Mouse (Mus musculus) 3134 (cell line): ENCODE measurements at regions not wholly inside any gene's neighbourhood (a gene's known extent, or its start where the extent isn't known, plus 50 kb on each side); places are given as distances from the start of the nearest gene placed in this dataset.
A peak's percentile ranks its signal among the peaks of the same experiment; 100 is the strongest.

Experiments used
- DNase-seq: peaks from one replicate; pipeline ENCODE4 v3.0.0-alpha.2; 2011; ENCODE audit warnings: low spot score; ENCODE audit not compliant: insufficient read length; ENCODE audit errors: extremely low read depth

DNA sequence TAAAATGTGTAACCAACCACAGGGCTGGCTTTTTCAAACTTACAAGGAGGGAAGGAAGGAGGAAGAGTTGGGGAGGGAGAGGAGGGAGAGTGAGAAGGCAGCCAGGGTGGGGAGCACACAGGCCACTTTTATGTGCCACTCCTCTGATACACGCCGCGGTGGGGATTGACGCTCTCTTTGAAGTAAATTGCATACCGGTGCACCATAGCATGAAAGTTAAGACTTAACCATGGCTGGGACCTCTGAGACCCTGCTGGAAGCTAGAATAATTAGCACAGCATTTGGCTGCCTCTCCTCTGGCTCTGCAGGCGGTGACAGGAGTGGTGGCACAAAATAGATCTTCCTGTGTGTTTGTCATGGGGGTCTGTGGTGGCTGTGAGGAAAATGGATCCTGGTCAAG lies 380.7 kb downstream of the H2al1j start:
- DNase-seq, result no peak

DNA sequence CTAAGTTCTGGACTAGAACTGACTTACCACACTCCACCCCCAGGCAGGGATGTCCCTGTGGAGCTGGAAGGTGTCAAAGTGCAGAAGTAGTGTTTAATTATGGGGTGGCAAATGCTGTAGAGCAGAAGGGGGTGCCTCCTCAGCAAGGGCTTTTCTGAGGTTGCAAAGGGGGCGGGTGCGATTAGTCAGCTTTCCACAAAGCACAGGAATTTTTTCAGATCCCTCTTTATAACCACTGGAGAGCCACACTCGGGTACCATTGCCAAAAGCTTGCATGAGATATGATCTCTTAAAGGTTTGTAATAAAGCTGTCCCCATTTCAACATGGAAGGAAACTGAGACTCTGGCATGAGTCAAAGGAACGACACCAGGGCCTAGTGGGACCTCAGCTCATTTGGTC lies 381.7 kb downstream of the H2al1j start:
- DNase-seq, result peak; percentile 15

DNA sequence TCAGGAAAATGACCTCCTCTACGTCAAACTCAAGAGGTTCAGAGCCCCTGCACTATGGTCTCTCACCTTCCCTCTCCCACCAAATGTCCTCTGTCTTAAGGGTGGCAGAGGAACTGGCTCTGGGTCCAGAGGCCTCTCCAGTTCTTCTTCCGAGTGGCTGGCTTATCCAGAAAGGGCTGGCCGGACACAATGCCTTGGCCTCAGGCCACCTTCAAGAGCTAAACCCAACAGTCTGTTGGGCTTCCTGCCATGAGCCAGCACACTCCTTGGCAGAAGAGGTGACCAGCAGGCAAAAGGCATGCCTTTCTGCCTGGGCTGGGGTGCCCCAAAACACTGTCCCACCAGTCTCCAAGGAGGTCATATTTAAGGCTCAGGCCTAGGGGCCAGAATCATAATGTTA lies 385.8 kb downstream of the H2al1j start:
- no peak for DNase-seq

DNA sequence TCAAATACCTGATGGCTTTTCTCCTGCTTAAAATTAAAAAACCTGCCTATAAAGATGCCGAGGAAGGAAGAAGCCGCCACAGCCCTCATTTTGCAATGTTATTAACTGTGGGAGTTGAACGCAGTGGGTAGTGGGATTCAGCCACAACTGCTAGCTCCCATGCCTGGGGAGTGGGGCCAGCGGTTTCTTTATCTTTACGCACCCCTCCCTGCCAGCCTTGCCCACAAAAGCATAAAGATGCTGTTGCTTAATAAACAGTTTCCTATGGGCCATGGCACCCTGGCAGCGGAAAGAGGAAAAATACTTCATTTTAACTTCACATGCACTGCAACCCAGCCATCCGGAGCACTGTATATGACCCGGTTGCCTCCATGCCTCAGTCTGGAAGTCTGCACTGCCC lies 389.2 kb downstream of the H2al1j start:
- DNase-seq, result no peak

DNA sequence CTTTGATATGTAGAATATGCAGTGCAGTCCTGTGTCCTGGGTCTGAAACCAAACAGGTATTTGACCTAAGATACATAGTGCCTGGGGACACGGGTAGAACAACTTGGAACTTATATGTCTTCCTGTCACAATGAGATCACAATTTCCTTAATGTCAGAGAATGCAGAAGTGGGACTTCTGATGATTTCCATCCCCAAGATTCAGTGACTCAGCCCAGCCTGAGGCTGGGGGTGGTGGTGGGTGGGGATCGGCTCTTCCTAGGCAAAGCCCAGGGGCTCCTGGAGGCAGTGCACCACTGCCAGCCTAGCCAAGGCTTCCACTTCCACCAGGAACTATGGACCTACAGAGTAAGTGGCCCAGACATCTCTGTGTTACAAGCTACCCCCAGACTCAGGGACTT lies 391.2 kb downstream of the H2al1j start:
- no peak for DNase-seq

DNA sequence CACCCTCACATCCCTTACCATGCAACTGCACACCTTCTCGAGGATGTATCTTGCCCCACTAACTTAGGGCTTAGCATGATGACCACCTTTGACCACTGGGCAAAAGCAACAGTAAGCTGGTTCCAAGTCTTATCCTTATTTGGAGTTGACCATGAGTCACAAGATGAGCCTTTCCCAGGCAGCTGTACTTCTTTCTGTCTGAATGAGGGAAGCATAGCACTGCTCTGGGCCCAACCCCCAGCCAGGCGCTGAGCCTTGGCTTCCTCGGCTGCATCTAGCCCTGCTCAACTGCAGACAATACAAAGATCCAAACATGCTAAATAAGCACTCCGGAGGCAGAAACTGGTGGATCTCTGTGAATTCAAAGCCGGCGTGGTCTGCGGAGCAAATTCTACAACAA lies 392.9 kb downstream of the H2al1j start:
- no peak for DNase-seq

DNA sequence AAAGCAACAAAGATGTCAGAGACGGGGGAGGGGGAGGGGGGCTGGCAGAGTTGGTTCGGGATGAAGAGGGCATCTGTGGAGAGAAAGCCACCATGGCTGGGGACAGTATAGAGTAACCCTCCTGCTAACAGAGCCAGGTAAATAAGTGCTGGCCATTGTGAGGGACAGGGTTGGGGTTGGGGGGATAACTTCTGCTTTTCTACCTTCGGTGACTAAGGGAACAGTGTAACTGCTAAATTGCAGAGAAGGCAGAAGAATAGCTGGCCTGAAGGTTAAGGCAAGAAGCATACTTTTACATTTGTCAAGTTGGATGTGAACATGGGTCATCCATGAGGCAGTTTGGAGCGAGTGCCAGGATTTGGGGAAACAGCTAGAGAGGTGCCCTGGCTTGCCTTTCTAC lies 395.1 kb downstream of the H2al1j start:
- no peak for DNase-seq

DNA sequence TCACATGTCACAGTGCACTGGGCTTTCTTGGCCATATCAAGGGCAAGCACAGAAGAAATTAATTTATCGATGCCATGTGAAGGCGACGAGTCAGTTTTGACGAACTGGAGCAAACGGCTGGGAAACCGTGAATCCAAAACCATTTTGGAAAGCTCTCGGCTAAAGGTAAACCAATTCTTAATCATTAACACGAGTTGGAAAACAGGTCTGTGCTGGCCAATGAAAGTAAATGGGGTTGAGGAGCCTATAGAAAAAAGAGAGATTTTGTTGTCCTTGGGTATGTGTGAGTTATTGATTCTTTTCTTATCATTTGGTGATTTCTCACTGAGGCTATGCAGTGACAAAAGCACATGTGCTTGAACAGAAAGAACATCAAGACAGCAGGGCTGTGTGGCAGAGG lies 397.1 kb downstream of the H2al1j start:
- no peak for DNase-seq

DNA sequence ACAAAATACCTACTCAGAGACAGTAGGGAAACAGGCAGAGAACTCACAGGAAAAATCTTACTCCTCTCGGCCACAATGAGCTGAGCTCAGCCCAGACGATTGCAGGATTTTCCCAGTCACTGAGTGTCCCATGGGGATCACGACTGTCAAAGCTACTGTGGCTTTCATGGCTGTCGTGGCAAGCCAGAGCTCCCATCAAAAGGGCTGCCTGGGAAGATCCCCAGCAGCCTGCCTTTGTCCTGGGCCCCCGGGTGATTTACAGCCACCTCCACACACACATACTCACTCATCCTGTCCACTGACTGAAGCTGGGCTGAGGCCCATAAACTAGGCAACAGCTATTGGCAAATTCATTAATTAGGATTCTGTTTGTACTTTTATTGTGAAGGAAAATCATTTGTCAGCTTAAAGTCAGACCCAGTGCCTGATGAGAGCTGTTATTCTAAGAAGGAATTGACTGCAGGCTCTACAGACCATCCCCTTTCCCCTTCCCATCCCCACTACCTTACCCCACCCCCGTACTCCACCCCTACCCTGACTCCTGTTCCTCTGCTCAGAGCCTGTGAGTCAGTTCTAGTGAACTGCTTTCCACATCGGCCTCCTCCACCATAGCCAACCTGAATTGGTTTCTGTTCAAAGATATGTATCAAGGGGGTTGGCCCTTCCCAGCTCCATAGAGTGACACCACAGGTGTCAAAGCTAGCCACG lies 399.1 kb downstream of the H2al1j start:
- no peak for DNase-seq

DNA sequence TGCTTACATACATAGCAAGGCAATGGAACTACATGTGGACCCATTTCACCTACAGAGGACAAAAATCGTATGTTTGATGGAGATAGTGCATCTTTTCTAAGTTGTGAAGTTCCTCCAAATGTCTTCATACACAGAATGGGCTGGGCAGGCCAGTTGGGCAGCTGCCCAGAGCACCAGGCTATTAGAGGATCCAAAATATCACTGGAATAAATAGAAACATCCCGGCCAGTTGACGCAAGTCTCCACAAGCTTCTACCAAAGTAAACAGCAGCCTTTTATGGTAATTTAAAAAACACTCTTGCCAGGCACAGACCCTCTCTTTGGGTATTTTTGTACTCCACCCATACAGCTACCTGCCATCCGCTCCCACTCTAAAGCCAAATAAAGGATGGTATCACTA lies 400.9 kb downstream of the H2al1j start:
- no peak for DNase-seq

DNA sequence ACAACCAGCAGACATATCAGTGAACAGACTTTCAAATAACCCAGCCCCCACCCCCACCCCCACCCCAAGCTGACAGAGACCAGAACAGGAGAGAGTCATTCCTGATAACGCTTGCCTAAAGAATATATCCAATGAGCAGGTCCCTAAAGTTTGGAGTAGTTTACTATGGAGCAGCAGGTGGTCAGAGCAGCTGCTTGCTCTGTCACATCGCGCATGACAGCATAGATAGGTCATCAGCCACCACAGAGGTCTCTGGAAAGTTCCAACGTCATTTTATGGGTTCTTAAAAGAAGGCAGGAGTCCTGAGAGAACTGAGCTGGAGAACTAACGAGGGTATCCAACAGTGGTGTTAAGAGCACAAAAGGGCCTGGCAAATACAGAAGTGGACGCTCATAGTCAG lies 402.4 kb downstream of the H2al1j start:
- DNase-seq, result no peak

DNA sequence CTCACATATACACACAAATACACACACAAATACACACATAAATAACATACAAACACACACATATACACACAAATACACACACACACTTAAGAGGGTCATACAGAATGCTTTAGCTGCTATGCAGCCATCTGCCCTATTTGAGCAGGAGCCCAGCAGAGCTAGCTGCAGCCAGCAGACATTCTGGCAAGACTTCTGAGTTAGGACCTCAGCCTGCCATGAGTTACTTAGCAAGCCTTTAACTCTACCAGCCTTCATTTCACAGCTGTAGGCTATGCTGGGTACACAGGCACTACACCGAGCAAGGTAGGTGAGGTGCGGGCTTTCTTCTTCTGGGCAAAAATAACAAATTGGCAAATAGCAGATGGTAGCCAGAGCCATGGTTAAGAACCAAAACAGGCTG lies 404.7 kb downstream of the H2al1j start:
- DNase-seq, result no peak

DNA sequence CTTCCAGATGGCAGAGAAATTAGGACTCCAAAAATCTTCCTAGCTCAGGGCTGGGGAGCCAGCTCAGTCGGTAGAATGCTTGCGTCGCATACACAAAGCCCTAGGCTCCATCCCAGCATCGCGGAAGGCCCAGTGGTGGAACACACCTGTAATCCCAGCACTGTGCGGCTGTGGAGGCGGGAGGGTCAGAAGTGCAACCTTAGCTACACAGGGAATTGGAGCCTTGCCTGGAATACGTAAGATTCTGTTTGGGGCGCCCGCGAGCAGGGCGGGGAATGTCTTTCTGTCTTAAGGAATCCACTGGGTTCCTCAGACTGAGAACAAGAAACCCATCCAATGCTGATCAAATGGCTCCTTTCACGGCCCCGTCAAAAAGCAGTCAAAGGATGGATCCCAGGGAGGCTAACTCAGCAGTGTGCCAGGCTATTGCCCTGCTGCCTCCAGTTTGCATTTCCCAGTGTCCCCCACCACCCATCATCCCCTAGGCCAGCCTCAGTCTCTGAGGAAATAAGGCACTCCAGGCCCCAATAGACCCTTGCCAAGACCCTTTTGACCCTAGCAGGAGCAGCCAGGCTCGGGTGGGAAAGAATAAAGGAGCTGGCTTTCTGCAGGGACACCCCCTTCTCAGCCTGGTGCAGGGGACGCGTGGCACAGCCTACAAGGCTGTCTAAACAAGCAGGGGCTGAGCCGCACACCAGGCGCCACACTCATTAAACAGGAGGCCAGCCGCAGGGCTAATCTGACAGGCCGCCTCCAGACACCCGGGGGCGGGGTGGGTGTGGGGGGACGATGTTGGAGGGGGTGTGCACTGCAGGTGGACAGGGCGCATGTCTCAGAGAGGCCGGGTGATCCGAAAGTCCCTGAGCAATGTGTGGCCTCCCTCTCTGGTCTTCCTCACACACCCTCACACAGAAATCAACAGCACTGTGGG lies 407.1 kb downstream of the H2al1j start:
- no peak for DNase-seq

DNA sequence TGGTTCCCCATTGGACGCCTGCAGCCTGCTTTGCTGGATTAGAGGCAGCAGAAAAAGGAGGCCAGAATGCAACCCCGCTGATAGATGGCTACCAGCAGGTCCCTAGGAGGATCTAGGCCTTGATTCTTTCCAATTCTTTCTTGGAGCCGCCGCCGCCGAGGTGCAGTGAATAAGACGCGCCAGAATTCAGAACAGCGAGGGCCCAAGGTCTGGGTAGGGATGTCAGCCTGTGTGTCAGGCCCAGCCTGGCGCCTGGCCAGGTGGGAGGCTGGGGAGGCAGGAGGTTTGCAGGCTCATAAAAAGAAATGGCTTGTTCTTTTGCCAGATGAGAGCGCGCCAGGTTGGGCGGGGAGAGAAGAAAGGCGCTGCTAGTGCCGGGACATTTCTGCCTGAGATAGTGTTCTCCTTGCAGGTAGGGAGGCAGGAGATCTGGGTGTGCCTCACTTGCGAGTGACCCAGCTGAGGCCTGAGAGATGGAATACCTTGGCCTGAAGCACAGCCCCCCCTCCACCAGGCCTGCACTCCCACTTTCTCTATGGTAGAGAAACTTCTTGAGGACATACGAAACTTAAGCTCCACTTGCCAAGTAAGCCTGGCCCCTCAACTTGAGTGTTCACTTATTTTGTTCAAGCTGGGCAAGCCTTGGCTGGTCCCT lies 408.0 kb downstream of the H2al1j start:
- DNase-seq, result peak; percentile 11

DNA sequence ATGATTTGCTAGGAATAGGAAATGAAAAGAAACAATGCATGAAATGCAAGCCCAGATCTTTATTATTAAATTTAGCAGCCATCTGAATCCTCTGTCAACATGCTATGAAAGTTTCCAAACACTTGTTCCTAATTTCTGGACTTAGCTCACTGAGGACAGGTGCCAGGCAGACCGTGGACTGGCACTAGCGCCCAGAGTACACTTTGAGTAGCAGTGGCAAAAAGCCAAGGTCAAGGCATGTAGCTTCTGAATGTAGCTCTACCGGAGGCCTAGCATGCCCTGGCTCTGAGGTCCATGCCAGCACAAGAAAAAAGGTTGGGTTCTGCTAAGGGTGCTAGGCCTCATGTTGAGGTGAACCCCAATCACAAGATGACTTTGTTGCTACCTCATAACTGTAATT lies 408.9 kb downstream of the H2al1j start:
- no peak for DNase-seq

DNA sequence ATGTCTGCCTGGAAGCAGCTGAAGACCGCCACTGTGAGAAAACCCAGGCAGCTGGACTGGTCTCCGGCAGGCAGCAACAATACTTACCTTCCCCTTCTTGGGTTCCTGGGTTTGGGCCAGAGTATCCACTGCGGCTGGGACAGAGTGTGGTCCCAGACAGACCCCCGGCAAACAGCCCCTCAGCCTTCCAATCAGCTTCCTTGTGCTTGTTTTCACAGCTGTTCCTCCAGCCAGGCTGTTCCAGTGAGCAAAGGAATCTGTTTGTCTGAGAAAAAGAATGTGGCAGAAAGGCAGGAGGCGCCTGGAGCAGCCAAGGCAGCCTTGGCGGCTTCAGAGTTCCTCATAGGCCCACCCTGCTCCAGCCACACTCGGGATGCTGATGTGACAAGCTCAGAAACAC lies 411.9 kb downstream of the H2al1j start:
- no peak for DNase-seq

DNA sequence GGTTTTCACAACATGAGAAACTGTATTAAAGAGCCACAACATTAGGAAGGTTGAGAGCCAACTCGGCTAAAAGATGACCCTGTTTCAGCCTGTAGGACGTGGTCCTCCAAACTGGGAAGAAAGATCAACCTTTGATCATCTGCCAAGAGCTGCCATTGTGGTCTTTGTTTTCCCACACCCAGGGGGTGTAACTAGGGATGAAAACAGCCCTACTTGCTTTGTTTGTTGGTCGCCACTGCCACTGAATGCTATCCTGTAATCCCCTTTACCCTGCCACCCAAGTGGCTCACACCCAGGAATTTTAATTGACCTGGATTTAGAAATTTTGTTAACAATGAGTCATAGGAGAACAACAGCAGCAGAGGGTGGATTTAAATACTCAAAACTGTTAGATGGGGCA lies 414.2 kb downstream of the Bcor start:
- no peak for DNase-seq

DNA sequence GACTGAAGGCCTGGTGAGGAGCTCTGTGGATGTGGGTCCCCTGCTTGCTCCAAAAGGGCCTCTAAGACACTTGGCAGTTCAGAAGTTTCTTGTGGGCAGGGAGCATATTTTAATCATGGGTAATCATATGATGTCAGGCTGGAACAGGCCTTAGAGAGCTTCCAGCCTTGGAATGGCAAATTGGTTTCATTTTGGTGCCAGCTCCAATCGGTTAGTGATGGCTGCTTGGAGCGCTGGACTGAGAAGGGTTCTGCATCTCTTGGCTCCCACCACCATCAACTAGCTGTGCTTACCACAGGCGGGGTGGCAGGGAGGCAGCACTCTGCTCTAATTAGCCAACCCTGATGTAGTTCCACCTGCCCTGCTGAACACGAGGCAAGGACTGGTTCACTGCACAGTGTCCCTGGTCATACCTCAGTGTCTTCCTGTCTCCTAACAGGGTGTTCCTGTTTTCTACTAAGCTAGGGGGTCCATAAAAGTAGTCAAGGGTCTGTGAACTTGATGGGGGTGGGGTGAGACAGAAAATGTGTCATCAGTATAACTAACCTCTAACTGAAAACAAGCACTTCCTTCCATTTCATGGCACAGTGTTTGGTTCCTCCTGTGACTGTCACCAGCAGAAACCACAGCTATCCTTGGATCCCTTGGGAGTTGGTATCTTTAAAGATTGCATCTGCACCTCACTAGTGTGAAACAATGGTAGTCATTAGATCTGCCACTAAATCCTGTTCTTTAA lies 412.6 kb downstream of the Bcor start:
- peak; percentile 16 for DNase-seq

DNA sequence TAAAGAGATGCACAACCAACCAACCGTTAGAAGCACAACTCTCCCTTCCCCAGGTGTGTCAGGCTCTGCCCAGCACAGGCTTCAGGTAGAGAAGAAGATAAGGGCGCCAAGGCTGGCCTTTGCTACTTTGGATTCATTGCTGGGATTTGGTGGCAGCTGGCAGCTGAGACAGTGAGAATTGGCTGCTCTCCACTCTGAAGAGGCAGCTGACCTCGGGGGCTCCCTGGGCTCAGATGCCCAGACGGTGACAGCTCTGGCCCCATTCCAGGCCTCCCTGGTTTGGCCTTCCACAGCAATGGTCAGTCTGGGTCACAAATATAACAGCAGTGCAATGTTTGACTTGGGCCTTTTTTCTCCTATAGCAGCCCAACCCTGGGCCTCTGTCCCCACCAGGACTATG lies 411.9 kb downstream of the Bcor start:
- DNase-seq, result peak; percentile 38

DNA sequence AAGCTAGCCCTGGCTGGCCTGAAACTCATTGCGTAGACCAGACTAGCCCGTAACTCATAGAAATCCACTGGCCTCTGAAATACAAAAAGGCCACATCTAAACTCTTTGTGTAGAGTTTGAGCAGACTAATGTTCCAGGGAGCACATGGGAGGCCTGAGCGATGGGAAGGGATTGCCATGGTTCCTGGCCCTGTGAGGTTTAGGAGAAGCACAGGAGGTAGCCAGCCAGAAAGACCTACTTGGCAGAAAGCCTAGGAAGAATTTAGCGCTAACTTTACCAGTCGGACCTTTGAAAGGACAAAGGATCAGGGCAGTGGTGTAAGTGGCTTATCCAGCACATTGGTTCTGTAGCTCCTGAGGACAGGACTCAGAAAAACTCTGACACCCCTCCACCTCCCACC lies 407.6 kb downstream of the Bcor start:
- no peak for DNase-seq

DNA sequence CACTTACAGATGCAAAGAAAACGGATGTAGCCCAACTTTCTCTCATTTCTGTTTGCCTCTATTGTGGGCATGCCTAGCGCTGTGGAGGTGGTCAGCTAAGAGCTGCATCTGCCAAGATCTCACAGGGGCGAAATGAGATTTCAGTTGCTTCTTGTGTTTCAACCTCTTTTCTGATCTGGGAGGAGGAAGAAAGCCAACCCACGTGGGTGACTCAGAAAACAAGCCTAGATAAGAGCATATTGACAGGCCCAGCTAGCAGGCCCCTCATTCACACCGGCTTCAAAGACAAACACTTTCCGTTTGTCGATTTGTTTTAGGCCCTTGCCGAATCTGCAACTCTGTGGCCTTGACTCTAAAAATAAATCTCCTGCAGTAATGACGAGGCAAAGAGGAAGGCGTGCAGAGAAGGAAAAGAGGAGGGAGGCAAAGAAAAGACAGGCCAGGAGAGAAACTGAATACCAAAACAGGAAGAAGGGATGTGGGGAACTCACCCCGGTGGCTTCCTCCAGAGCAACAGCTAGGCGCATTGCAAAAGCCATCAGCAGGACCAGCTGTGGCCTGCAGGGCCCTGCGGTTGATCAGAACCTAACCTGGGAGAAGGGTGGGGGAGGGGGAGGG lies 407.1 kb downstream of the Bcor start:
- DNase-seq, result no peak
